Mouse (Mus musculus) frontal cortex, postnatal 25 days (tissue): ENCODE results near the gene Gm10058.
"Not testable (repeated sequence)": the region's sequence is repeated elsewhere in the genome, so short reads cannot be mapped to it uniquely, and the experiment has no call there.

Experiments
- DNase-seq, 2 experiments: peaks; one replicate each; pipeline ENCODE4 v3.0.0; 2022; ENCODE audit warnings: low spot score in 2 of 2

Gm10058 gene

DNA sequence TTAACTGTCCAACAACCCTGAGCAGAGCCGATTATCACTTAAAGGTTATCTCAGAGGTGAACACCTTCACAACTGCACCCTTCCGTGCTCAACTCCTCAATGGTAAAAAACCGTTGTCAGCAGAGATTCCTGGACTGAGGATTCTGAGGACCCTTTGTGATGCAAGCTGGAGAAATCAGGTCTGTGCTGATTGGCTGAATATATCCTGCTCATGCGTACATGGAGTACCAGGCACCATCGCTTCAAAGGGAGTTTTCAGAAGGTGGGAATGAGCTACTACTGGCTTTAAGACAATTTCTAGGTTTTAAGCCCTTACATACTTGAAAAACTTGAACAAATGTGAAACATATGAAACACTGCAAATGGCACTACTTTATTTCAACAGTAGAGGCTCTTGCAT is at the start of gene Gm10058:
Gm10058 (minus strand) TSS at position 101 of the 400 bp plus-strand sequence.
- DNase-seq, result not testable (repeated sequence)
